Mouse (Mus musculus) liver, postnatal 0 days (tissue): Measurements from ENCODE around the gene Zfp39.

Source experiments
- CTCF ChIP-seq: sonication (generic); IDR thresholded peaks from 2 replicates; pipeline ENCODE4 v1.5.1; 2016; ENCODE audit warnings: antibody characterized with exemption, low read depth
- EP300 ChIP-seq: IDR thresholded peaks from 2 replicates; pipeline ENCODE4 v1.6.1; 2016; ENCODE audit warnings: antibody characterized with exemption, low read depth, mild to moderate bottlenecking

GRCm38 (mm10) chr11:58948542-58949479 is 44.8 kb upstream of the Zfp39 start, which contains the start of gene Hist3h2ba:
- TF ChIP-seq CTCF (no peak), EP300 (peak; percentile 51; the same call in 1 of the 2 replicates)
